Mouse (Mus musculus): ENCODE data around the gene Btnl9. TPM values are rescaled to one million over a fixed set of nuclear protein-coding genes. Genes with fewer than 3 reads are reported as not detected.
"Not testable (repeated sequence)": the region's sequence is repeated elsewhere in the genome, so short reads cannot be mapped to it uniquely, and the experiment has no call there.

Gene Btnl9
- total RNA-seq (2021): not detected

DNA sequence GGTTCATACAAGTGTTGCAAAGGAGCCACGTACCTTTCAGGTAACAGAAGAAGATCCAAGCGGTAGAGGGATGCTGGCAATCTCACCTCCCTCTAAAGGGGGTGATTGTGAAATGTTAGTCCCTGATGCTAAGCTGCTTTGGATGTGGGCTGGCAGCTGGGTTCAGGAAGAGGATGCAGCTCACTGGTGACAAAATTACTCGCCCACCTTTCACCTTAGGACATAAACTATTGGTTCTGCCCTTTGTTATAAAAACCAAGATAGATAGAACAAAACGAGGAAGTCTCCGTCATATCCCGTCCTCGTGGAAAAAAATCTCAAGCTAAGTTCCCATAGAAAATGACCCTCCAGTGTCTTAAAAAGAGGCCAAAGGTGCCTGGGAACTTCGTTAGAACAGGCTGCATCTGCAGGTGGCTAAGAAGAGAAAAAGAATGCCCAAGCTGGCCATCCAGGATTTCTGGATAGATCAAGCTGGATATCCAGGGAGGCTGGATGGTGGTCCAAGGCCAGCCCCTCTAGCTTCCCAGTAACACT lies at the start of gene Btnl9:
Gene Btnl9 (minus strand): TSS at position 205 of the 534 bp plus-strand sequence.
- no peak for DNase-seq

DNA sequence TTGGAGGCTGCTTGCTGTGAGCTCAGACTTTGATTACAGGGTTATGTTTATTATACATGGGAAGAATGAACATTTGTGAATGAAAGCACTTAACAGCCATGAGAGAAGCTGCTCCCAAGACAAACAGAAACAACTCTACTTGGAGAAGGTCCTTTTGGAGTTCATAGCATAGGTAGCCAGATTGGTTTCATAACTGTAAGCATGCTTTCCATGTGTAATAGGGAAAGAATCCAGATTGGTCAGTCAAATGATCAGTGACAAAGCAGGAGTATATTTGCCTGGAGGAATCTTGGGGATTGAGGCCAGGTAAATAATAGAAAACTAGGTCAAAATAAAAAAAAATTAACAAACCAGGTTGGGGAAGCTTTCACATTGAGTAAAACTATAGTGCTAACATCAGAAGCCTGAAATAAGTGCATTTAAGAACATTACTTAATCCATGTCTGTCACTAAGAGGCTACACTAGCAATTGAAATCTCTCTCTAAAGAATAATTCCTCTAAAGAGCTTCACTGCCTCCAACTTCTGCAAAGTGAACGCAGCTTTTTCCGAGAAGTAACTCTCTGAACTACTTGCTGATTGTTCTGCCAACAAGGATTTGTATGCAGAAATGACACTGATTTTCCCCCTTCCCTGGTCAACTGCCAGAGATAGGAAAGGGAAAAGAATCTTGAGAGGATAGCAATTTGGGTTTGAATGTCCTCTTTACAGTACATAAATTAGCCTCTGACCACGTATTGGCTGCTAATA lies 48.7 kb upstream of the Btnl9 start:
- no peak for DNase-seq

DNA sequence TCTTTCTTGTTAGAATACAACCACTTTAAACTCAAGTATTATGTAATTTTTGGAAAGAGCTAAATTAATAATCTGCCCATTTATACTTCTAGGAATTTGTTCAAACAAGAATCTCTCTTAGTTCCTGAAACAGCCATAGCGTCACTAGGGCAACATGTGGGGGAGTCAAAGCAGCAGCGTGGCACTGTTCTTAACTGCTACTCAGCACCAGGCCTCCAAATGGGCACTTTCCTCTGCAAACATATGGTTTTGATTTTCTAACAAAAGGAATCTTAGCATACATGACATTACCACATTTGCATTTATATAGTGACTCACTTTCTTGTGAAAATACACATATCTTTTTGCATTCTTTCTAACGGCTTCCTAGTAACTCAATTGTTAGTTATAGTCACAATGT lies 45.8 kb upstream of the Btnl9 start:
- DNase-seq: no peak

DNA sequence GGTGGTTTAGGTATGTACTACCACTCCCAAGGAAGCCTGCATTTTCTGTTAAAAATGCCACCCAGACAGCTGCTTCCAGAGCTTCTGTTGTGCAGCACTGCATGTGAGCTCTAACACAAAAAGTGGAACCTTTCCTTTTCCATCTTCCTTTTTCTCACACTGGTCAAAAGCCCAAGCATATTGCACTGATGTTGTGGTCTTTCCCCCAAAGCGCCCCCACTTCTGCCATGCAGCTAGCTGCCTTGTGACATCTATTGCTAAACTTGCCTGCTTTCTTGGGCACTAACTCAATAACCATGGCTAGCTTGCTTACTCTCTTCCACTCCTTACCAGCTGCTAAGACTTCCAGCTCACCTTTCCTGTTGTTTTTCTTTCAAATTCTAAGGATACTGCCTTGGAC lies 37.5 kb upstream of the Btnl9 start:
- no peak for DNase-seq

DNA sequence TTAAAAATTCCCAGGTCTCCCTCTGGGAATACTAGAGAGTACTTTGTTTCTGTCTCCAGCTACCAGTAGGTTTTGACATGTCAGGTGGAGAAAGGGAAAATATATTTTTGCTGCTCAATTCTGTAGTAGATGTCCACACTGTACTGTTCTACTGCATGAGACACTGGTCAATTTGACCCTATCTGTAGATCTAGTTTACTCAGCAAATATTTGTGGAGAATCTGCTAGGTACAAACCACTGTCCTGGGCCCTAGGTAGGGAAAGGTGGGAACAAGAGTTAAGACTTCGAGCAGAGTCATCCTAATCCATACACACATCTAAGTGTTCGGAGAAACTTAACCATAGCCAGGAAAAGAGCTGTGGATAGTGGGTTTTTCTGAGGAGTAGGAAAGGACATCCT lies 32.3 kb upstream of the Btnl9 start:
- DNase-seq: no peak

DNA sequence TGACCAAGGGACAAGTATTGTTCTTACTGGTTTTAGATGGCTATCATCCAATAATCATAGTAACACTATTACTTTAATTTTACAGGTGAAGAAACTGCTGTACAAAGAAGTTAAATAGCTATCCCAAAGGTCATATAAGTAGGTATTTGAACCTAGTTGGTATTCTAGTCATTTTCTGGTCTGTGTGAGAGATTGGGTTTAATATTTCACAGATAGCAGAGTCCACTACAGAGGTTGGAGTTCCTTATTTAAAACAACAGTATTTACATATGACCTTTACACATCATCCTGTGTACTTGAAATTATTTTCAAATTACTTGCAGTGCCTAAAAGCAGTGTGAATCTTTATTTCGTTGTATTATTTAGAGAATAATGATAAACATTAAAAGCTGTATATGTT lies 26.5 kb upstream of the Btnl9 start:
- no peak for DNase-seq

DNA sequence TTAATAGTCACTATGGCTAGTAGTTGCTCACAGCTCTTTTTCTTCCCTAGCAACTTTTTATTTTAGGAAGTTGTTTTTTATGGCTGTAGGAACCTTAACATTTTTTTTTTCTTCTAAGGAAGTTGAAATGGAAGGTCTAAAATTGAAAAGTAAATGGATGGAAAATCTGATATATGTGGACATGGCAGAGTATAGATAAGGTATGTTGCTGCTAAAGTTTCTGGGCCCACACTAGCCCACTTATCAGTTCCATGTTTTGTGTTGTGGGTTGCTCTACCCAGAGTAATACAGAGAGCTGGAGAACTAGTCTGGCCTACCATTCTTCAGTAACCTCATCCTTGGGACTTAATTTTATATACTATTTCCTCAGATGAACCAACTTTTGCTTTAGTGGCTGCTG lies 25.6 kb upstream of the Btnl9 start:
- DNase-seq: no peak

DNA sequence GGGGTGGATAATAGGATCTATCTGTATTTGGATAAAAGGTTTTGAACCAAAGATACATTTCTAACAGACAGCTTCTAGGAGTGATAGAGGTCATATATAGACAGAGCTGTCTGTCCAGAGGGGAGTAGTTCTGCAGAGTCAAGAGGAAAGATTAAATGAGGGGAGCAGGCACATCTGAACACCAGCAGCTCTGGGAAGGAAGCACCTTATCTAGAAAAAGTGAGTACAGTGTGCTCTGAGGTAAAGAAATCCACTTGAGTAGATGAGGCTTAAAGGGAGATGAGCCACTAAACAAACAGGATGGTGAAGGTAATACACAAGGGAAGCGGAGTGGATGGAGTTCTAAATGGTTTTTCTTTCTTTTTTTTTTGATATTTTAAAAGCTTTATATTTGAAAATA lies 20.5 kb upstream of the Btnl9 start:
- no peak for DNase-seq

DNA sequence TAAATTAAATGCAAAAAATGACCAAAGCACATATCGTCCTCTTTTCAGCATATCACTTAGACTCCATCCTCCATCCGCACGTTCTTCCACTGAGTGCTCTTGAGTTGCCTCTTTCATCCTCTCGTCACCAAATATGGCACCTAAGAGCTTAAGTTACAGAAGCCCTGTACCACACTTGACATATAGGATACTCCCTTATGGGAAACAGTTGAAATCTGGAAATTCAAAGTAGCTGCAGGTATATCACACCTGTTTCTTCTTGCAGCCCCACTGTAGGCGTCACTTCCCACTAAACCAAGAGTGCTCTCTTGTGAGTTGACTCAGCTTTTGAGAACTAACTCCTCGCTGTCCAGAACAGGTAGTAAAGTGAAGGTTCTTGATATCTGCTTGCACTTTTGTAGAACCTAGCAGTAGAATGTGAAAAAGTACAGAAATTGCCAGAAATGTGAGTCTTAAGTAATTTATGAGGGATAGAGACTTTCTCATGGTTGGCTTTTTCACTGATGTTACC lies 18.2 kb upstream of the Btnl9 start:
- DNase-seq: no peak

DNA sequence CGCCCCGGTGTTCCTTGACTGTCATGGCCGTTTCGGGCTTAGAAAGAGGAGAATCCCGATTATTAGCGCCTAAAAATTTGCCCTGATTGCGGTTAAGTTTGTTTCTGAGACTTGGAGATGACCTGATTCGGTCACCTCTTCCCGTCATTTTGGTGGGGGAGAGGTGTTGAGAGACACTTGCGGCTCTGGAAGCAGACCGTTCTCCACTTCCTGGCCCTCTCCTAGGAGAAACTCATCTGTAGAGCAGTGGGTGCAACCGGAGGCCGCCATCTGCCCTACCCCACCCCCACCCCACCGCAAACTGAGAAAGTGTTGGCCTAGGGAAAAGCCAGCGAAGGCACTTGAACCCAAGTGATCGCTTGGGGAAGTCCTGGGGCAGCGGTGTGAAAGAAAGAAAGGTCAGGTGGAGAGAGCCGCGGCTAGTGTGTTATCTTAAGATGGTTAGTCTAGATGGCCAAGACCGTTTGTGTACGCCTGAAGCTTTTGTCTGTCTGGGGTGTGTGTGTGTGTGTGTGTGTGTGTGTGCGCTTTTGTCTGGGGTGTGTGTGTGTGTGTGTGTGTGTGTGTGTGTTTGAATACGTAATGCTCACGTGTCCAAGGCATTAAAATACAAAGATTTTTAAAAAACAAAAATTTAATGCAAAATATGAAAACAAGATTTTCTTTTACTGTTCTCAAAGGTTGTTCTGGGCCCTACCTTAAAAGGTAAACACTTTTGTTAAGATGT lies 17.0 kb upstream of the Btnl9 start:
- no peak for DNase-seq

DNA sequence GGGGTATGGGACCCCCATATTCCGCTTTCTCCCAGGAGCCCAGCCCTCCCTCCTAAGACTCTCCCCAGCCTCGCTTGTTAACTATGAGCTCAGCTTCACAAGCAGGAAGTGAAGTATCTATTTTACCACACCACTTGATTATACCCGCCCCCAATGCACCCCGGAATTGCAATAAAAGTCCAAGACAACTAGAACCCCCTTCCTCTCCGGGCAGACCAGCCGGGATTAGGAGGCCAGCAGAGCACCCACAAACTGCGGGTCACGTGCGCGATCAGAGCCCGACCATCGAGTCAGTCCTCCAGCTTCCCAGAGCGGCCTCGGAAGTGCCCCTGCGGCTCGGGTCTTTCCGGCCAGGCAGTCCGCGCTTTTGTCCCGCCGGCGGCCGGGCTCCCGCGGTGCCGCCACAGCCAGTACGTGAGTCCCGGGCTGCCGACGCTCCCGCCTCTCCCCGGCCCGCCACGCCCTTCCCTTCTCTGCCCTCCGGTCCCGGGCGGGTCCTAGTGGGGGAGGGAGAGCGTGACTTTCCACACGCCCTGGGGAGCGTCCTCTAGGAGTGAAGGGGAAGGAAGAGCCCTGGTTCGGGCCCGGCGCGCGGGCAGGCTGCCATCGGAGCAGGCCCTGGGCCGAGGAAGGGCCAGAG lies 16.3 kb upstream of the Btnl9 start, which contains the start of gene Zfp62:
Gene Zfp62 (plus strand): TSS at position 164 of the 640 bp plus-strand sequence.
- peak; percentile 92 to 94 for DNase-seq

DNA sequence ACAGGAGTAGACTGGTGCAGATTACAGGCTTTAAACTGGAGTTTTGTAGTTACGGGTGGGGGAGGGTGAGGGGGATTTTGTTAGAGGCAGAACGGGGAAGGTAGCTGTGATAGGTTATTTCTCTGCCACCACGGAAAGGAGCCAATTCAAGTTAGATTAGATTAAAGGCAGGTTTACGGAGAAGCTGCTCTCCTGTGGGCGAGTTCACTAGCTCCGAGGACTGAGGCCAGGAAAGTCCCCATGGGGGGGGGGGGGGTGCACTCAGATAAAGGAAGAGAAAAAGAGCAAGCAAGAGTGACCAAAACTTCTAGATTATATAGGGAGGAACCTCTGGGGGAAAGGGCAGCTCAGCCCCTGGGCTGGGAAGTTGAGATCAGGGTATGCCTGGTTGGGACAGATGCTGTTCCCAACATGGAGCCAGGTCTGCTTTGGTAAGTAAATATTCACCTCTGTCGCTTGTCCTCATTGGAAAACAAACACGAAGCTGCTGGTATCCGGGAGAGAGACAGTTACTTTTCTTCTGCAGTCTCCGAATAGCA lies 15.6 kb upstream of the Btnl9 start:
- DNase-seq: peak in 1 of 2 experiments; percentile 3

DNA sequence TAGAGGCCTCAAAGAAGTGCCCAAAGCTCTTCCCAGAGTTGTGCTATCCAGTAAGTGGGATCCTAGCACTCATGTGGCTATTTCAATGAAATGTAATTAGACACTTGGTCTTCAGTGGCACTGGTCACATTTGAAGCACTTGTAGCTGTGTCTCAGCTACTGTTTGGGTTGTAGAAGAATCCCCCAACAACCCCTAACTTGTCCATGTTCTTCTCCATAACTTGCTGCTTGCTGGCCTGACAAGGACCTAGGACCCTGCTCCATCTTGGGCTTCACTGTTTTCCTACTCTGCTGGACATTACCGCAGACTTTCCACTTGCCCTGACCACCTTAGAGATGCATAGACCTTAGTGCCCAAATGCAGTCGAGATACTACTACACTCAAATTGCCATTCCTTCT lies 15.1 kb upstream of the Btnl9 start:
- no peak for DNase-seq

DNA sequence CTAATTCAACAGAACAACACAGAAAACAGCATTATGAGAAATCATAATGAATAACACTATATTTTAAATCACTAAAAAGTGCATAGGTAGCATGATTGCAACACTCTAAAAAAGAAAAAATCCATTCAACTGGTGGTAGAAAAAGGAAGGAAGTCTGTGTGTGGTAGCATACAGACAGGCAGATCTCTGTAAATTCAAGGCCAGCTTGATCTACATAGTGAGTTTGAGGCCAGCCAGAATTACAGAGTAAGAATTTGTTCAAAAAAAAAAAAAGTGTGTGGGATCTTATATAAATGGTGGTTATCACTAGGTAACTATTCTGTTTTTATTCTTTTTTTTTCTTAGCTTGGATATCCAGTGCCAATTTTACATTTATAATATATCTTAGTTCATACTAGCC lies 14.2 kb upstream of the Btnl9 start:
- no peak for DNase-seq

DNA sequence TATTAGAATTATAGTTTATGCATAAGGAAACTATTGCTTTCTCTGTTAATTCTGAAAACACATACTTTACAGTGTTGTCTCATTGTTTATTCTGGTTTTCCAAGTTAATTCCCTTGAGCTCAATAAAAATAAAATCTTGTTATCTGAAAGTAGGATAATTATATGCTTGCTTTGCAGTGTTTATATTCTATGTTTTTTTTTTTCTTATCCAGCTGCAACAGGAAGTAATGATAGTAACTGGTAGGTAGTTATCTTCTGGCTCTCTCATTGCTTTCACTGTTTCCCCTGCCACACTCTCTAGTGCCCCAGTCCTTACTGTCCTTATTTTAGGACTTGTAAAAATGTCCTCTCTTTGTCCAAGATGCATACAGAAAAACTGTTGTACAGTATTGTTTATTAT lies 13.7 kb upstream of the Btnl9 start:
- no peak for DNase-seq

DNA sequence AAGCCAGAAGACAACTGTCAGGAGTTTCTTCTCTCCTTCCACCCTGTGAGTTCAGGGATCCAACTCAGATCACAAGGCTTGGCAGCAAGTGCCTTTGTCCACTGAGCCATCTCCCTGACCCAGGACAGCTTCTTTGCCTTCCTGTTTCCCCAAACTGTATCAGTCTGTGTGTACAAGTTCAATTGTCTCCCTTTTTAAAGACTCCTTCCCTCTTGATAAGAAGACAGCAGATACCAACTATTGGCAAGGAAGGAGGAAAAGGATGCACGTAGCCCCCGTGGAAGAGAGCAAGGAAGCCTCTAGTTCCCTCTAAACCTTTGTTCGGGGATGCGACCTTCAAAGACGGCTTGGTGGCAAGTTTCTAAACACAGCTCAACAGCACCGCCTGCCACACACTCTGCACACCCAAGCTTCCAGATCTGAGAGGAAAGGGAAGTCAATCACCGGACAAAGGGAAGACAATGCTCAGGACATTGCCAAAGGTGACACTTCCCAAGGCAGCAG lies 8.9 kb upstream of the Btnl9 start:
- no peak for DNase-seq

DNA sequence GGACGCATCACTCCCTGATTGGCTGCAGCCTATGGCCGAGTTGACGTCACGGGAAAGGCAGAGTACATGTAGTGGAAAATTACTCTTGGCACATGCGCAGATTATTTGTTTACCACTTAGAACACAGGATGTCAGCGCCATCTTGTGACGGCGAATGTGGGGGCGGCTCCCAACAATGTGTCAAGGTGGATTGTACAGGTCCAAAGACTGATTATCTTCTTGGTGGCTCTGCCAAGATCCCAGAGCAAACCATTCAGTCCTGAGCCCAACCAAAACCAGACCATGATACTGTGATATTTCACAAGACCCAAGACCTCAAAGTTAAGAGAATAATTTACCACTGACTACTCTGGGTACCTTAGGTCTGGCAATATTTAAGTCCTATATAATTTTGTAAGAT lies 7.8 kb upstream of the Btnl9 start:
- DNase-seq: not testable (repeated sequence)

DNA sequence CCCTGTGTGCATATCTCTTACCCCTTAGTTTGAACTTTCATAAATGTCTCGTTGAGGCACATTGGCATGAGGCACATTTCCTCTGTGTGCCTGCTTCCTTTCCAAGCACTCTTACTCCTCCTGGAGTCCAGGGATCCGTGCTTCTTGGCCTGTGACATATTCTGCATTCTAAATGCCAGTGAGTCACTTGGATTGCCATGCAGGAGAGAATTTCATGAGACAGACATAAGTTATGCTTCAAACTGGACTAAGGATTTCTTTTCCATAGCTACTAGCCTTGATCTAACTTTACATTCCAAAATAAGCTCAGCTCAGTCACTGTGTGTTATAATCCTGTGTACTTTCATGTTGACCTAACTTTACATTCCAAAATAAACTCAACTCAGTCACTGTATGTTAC lies 4.1 kb upstream of the Btnl9 start:
- DNase-seq: no peak

DNA sequence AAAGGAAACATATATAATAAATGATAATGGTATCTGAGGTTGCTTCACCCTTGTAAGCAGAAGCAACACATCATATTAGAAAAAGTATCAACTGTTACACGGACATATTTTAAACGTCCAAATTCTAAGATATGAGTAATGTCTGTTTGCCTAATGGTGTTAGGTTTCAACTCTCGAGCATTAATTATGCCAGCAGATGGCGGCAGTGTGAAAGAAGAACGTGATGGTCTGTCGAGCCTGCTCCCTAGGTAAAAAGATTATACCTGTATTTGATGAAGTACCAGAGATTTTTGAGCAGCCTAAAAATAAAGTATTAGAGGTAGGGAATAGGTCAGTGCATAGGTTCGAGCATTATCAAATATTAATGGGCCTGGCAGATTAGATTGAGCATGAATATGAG lies 2.8 kb upstream of the Btnl9 start:
- DNase-seq: peak; percentile 6 to 46

DNA sequence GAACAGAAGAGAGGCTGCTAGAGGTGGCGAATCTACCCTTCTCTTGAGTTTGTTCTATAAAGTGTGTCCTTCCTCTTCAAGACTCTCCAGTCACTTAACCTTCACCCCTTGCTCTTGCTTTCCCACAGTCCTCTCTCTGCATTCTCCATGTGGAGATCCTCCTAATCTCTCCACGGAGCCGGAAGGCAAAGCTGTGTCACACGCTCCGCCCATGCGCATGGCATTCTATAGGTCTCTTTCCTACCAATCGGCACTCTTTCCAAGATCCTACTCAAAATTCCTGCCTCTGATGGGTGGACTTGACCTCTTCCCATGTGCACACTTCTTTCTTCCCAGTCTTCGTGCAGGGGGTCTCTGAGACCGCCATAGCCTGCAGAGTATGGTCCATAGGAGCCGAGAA lies 742 bp upstream of the Btnl9 start:
- DNase-seq: no peak

DNA sequence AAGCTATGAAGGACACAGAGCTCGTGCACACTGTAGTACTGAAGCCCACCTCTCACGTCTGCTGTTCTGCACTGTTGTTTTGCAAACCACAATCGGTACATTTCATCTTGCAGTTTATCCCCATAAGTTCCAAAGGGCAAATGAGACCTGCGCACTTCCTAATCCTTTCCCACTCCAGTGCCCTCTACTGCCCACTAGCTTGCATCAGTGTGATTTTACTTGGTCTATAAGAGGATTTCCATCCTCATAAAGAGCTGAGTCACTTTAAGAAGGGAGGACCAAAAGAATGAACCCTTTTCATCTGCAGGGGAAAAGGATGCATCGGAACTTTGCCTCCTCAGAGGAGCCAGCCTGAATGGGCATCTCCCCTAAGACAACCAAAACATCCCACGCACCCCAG lies 507 bp downstream of the Btnl9 start:
- DNase-seq: no peak

DNA sequence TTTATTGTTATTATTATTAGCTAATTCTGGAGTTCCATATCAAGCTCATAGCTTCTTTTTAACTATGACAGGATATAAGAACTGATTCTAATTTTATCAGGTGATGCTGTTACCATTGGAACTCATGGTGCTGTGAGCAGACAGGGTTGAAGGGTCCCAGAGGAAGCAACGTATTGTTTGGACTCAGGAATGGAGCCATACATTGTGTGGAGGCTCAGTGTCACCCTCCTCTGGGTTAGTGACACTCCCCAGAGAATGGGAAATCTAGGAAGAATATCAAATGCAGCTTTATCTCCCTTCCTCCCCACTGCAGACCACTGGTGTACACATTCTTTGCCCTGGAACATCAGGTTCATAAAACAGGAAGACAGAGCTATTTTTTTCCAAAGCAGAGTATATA lies 3.8 kb downstream of the Btnl9 start:
- DNase-seq: no peak

Measured in layer of hippocampus, postnatal 36 days (tissue).